Mouse (Mus musculus) kidney, adult 18-20 months (tissue): ENCODE measurements at regions not wholly inside any gene's neighbourhood (a gene's known extent, or its start where the extent isn't known, plus 50 kb on each side); places are given as distances from the start of the nearest gene placed in this dataset.

Experiments
- DNase-seq: peaks from one replicate; pipeline ENCODE4 v3.0.0; 2021

DNA sequence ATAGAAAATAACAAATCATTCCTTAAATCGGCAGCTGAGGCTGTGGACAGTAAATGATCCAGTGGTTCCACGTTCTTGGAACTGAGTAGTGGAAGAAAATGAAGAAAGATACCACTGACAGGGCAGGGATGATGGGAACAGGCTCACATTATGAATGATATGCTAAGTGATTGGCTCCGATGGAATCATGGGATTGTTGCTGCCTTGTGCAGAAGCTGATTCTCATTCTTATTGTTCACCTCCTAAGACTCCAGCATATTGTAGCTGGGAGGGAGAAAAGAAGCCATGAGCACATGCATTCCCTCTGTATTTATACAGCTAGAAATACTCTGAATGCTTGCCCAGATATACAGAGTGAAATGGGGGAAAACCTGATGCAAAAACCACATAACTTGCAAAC is 777.3 kb upstream of the Gm8797 start:
- no peak for DNase-seq

DNA sequence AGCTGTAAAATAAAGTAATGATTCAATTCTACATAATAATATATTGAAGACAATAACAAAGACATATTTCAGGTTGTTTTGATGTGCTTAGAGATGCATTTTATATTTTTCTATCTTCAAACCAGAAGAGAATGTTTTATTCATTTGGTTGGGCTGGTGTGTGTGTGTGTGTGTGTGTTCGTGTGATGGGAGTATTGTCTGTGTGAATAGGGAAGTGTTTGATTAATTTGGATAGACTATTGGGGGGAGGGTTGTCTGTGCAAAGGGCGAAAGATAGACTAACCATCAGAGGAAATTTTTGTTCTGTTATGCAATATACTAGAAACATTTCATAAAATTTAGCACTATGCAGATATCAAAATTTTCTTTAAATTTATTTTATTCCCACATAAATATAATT is 776.8 kb upstream of the Gm8797 start:
- DNase-seq, result no peak

DNA sequence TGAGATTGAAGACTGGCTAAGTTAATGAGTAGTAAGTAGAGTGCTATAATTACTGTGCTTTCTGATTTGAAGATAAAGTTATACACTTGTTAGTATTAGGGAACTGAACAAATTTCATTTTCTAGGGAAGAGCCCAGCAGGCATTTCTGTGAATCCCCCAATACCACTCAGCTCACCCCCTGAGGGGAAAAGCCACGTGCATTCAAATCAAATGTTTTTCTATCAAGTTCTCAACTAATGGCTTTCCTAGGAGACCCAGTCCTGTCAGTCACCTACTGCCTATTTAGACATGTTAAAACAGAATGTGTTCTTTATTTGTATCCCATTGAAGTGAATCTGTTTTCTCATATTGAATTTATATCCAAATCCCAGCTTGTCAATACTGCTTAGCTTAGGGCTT is 775.9 kb upstream of the Gm8797 start:
- no peak for DNase-seq

DNA sequence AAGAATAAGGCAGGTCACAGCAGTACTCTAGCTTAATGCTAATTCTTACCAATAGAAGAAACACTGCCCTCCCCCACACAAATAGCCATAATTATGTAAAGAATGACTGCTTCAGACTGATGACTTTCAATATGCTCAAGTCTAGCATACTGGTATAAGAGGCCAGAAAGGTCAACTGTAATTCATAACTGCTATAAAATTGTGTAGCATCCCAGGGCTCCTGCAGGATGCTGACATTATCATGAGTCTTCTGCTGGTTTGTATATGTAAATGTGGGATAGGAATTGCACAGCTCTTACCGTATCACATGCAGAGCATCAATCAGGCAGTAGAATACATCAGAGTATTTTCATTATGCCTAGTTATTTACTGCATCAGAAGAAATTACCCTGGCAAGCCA is 774.3 kb upstream of the Gm8797 start:
- DNase-seq, result no peak

DNA sequence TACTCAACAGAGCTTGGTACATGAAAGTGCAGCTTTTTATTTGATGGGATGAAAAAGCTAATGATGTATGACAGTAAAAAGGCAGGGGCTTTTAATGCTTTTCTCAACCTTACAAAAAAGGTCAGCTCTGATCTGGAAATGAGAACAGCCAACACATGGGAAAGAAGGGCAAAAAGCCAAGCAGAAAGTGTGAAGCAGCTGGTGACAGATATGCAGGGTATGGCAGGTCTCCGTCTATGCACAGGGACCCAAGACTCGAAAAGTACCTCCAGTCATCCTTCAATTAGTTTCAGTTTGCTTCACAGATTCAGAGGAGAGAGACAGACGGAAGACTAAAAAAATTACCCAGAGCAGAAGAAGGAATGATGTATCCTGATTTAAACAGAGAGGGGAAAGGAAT is 732.9 kb upstream of the Gm8797 start:
- DNase-seq, result no peak
